Mouse (Mus musculus): ENCODE measurements around the gene Olfr1008. TPM values are rescaled to one million over a fixed set of nuclear protein-coding genes. Genes with fewer than 3 reads are reported as not detected.
"Not testable (repeated sequence)": the region's sequence is repeated elsewhere in the genome, so short reads cannot be mapped to it uniquely, and the experiment has no call there.

Olfr1008 gene
- not detected in 2 replicates for polyA plus RNA-seq (2016; fragmentation: Nextera tagmentation; extraction: Ambion mirVana)

DNA sequence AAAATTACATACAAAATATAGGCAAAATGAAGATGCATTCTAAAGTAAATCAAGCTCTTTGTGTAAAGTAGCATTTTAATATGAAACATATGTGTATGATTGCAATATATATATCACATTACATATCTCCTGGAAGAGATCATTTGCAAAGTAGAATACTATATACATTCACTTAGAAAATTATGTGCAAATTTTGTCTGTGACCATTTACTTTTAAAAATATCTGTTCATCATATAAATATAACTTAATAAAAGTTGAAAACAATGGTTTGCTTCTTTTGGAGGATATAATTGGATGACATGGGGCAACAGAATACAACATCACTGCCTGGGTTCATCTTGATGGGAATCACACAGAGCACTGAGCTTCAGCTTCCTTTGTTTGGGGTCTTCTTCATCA, at the start of gene Olfr1008:
Gene Olfr1008 (plus strand): TSS at position 301 of the 400 bp plus-strand sequence.
- H3K27ac ChIP-seq = no peak within 1 kb of the TSS
- H3K4me2 ChIP-seq (replicated peaks) = no peak within 1 kb of the TSS
- H3K36me3 ChIP-seq = no peaks in the 10 kb centered on the region
- ATAC-seq (ENCODE audit: low FRiP score) = no peak
- H3K27me3 ChIP-seq = no peaks in the 10 kb centered on the region
- H3K9me3 ChIP-seq (replicated peaks) = 0 out of 2 replicates have a peak, but pooled peaks cover 2% of the 10 kb centered on the region
- no peaks in the 10 kb centered on the region for H3K4me1 ChIP-seq
- no peak within 1 kb of the TSS for H3K4me3 ChIP-seq
- H3K9ac ChIP-seq = no peak within 1 kb of the TSS

DNA sequence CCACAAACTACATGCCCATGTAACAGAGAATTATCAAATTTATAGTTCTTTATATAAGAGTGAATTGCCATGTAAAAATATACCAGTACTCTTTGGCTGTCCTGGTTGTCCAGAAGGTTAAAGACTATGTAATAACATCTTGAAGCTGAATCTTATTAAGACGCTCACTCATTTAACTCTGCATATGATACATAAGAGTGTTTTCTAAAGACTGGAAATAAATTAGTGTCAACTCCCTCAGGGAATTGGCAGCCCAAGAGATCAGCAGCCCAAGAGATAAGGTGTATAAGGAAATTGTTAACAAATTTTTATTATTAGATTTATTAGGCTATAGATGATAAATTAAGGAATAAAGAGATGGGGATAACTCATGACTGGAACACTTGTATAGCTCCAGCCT, 38.6 kb upstream of the Olfr1008 start, which contains the start of gene Olfr1002:
Gene Olfr1002 (minus strand): TSS at position 101 of the 400 bp plus-strand sequence.
- Histone ChIP-seq H3K27ac (no peak within 1 kb of the TSS), H3K27me3 (no peaks in the 10 kb centered on the region), H3K36me3 (no peaks in the 10 kb centered on the region), H3K4me1 (no peaks in the 10 kb centered on the region), H3K9me3 (replicated peaks) (no peaks in the 10 kb centered on the region), H3K4me3 (no peak within 1 kb of the TSS), H3K4me2 (replicated peaks) (no peak within 1 kb of the TSS), H3K9ac (no peak within 1 kb of the TSS)
- WGBS = 89% methylated on average over 1 of the region's 1 CpGs
- ATAC-seq (ENCODE audit: low FRiP score) = no peak

DNA sequence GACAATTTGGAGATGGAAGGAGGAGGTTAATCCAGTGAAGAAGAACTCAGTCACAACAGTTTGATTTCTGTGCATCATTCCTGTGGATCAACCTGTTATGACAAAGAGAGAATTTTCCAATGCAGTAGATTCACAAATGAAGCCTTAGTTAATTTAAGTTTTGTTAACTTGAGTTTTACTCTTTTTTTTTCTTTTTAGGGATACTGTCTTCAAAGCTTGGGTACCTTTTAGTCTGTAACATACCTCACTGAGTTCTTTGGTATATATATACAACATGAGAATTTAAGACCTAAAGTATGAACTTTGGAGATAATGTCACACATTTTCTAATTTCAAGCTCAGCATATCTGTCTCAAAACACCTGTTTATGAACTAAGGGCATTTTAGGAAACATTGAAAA, 24.9 kb upstream of the Olfr1008 start, which contains the start of gene Olfr154:
Gene Olfr154 (minus strand): TSS at position 101 of the 400 bp plus-strand sequence.
- H3K27me3 ChIP-seq; H3K9ac ChIP-seq; ATAC-seq (ENCODE audit: low FRiP score); H3K9me3 ChIP-seq (replicated peaks); H3K4me1 ChIP-seq; H3K4me3 ChIP-seq; H3K36me3 ChIP-seq; H3K4me2 ChIP-seq (replicated peaks); H3K27ac ChIP-seq: not testable (repeated sequence)

- H3K4me3 ChIP-seq = no peak within 1 kb of the TSS
- no peak for ATAC-seq (ENCODE audit: low FRiP score)
- no peak within 1 kb of the TSS for H3K4me2 ChIP-seq (replicated peaks)
- H3K9ac ChIP-seq = no peak within 1 kb of the TSS
- no peak within 1 kb of the TSS for H3K27ac ChIP-seq
- no peaks in the 10 kb centered on the region for H3K36me3 ChIP-seq
- H3K27me3 ChIP-seq = no peaks in the 10 kb centered on the region
- H3K4me1 ChIP-seq = no peaks in the 10 kb centered on the region
- no peaks in the 10 kb centered on the region for H3K9me3 ChIP-seq (replicated peaks)
Observed at GRCm38 (mm10) chr2:85678667-85679066, 10.6 kb upstream of the Olfr1008 start, which contains the start of gene Olfr1006. Gene Olfr1006, minus strand, starts transcription at chr2:85678767.

- not testable (repeated sequence) for H3K27ac ChIP-seq; H3K4me3 ChIP-seq; ATAC-seq (ENCODE audit: low FRiP score); H3K36me3 ChIP-seq; H3K4me2 ChIP-seq (replicated peaks); H3K27me3 ChIP-seq; H3K9ac ChIP-seq; H3K4me1 ChIP-seq; H3K9me3 ChIP-seq (replicated peaks)
- 79% methylated on average over 2 of the region's 2 CpGs for WGBS
Observed at GRCm38 (mm10) chr2:85710680-85711079, 21.4 kb downstream of the Olfr1008 start.

DNA sequence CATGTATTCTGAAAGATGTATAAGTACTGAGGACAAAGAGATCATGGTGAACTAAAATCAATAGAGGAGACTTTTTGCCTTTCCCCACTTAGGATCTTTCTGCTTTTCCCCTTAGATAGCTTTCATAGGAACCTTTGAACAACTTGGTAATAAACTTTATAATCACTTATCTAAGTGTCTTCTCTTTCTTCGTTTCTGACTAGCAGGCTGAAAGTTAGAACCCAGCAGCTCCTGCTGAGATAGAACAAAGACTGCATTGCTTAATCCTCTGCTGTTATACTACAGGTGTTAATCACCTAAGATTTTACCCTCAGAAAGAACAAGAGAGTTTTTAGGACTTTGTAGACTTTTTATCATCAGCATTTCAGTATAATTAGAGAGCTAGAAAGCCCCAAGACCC, 21.9 kb downstream of the Olfr1008 start:
- H3K4me3 ChIP-seq = no peak overlapping the region

GRCm38 (mm10) chr2:85715119-85715518, 25.9 kb downstream of the Olfr1008 start, which contains the start of gene Olfr1009:
Gene Olfr1009, plus strand, starts transcription at chr2:85715419.
- no peak within 1 kb of the TSS for H3K4me3 ChIP-seq
- no peak within 1 kb of the TSS for H3K27ac ChIP-seq
- no peak within 1 kb of the TSS for H3K9ac ChIP-seq
- H3K4me1 ChIP-seq = no peaks in the 10 kb centered on the region
- 91% methylated on average over 1 of the region's 1 CpGs for WGBS
- H3K4me2 ChIP-seq (replicated peaks) = no peak within 1 kb of the TSS
- no peaks in the 10 kb centered on the region for H3K27me3 ChIP-seq
- ATAC-seq (ENCODE audit: low FRiP score) = no peak
- no peaks in the 10 kb centered on the region for H3K36me3 ChIP-seq
- no peaks in the 10 kb centered on the region for H3K9me3 ChIP-seq (replicated peaks)

More for the DNA sequence above, 21.9 kb downstream of the Olfr1008 start:
- no peak overlapping the region for H3K9ac ChIP-seq
- ATAC-seq (ENCODE audit: low FRiP score) = no peak
- H3K4me1 ChIP-seq = no peaks in the 10 kb centered on the region
- no peaks in the 10 kb centered on the region for H3K27me3 ChIP-seq
- no peaks in the 10 kb centered on the region for H3K36me3 ChIP-seq
- 54% methylated on average over 1 of the region's 1 CpGs for WGBS
- H3K9me3 ChIP-seq (replicated peaks) = no peaks in the 10 kb centered on the region
- no peak overlapping the region for H3K4me2 ChIP-seq (replicated peaks)
- no peak overlapping the region for H3K27ac ChIP-seq

DNA sequence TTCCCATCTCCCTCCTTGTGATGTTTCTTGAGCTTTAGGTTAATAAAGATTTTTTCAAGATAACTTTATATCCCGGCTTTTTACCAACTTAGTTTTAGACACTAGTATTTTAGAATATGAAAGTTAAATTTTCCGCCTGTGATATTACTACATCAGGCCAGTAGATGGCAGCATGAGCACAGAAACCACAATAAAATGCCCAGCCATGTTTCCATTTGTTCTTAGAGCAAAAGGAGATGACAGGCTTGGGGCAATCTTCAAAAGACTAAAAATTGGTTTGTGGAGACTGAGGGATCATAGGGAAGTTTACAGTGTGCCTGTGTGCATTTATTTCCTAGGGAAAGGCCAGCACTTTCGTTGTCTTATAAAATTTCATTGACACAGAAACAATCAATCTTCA, 36.6 kb downstream of the Olfr1008 start:
- no peak overlapping the region for H3K9ac ChIP-seq
- H3K9me3 ChIP-seq (replicated peaks) = no peaks in the 10 kb centered on the region
- H3K36me3 ChIP-seq = no peaks in the 10 kb centered on the region
- WGBS = 20% methylated on average over 3 of the region's 3 CpGs
- no peak overlapping the region for H3K4me3 ChIP-seq
- H3K4me1 ChIP-seq = no peaks in the 10 kb centered on the region
- H3K27ac ChIP-seq = no peak overlapping the region
- no peak for ATAC-seq (ENCODE audit: low FRiP score)
- H3K27me3 ChIP-seq = no peaks in the 10 kb centered on the region
- H3K4me2 ChIP-seq (replicated peaks) = no peak overlapping the region

Other genes with a start within 250 kb of the Olfr1008 start
- gene Olfr995, start 245.8 kb upstream of the Olfr1008 start, polyA plus RNA-seq (2016; fragmentation: Nextera tagmentation; extraction: Ambion mirVana) = not detected in 2 replicates
- gene 4833423E24Rik, start 170.4 kb upstream of the Olfr1008 start, polyA plus RNA-seq (2016; fragmentation: Nextera tagmentation; extraction: Ambion mirVana) = 0.09 TPM in 1 of 2 replicates, not detected in the other
- not detected in 2 replicates for gene Olfr996, start 110.2 kb upstream of the Olfr1008 start, polyA plus RNA-seq (2016; fragmentation: Nextera tagmentation; extraction: Ambion mirVana)
- gene Olfr998, start 100.5 kb upstream of the Olfr1008 start, polyA plus RNA-seq (2016; fragmentation: Nextera tagmentation; extraction: Ambion mirVana) = not detected in 2 replicates
- gene Olfr1000, start 77.5 kb upstream of the Olfr1008 start, polyA plus RNA-seq (2016; fragmentation: Nextera tagmentation; extraction: Ambion mirVana) = not detected in 2 replicates
- not detected in 2 replicates for gene Olfr1002, start 38.7 kb upstream of the Olfr1008 start, polyA plus RNA-seq (2016; fragmentation: Nextera tagmentation; extraction: Ambion mirVana)
- gene Olfr154, start 25.0 kb upstream of the Olfr1008 start, polyA plus RNA-seq (2016; fragmentation: Nextera tagmentation; extraction: Ambion mirVana) = not detected in 2 replicates
- not detected in 2 replicates for gene Olfr1006, start 10.7 kb upstream of the Olfr1008 start, polyA plus RNA-seq (2016; fragmentation: Nextera tagmentation; extraction: Ambion mirVana)
- gene Olfr1009, start 26.0 kb downstream of the Olfr1008 start, polyA plus RNA-seq (2016; fragmentation: Nextera tagmentation; extraction: Ambion mirVana) = not detected in 2 replicates
- gene Olfr1012, start 73.3 kb downstream of the Olfr1008 start, polyA plus RNA-seq (2016; fragmentation: Nextera tagmentation; extraction: Ambion mirVana) = not detected in 2 replicates
- not detected in 2 replicates for gene Olfr1013, start 77.7 kb downstream of the Olfr1008 start, polyA plus RNA-seq (2016; fragmentation: Nextera tagmentation; extraction: Ambion mirVana)
- not detected in 2 replicates for gene Olfr1014, start 83.3 kb downstream of the Olfr1008 start, polyA plus RNA-seq (2016; fragmentation: Nextera tagmentation; extraction: Ambion mirVana)
- gene Olfr1015, start 92.6 kb downstream of the Olfr1008 start, polyA plus RNA-seq (2016; fragmentation: Nextera tagmentation; extraction: Ambion mirVana) = not detected in 2 replicates
- gene Olfr1016, start 113.1 kb downstream of the Olfr1008 start, polyA plus RNA-seq (2016; fragmentation: Nextera tagmentation; extraction: Ambion mirVana) = not detected in 2 replicates
- not detected in 2 replicates for gene Olfr1018, start 129.0 kb downstream of the Olfr1008 start, polyA plus RNA-seq (2016; fragmentation: Nextera tagmentation; extraction: Ambion mirVana)
- gene Olfr1019, start 156.1 kb downstream of the Olfr1008 start, polyA plus RNA-seq (2016; fragmentation: Nextera tagmentation; extraction: Ambion mirVana) = not detected in 2 replicates
- gene Olfr1020, start 157.6 kb downstream of the Olfr1008 start, polyA plus RNA-seq (2016; fragmentation: Nextera tagmentation; extraction: Ambion mirVana) = not detected in 2 replicates
- not detected in 2 replicates for gene Olfr1022, start 179.2 kb downstream of the Olfr1008 start, polyA plus RNA-seq (2016; fragmentation: Nextera tagmentation; extraction: Ambion mirVana)
- not detected in 2 replicates for gene Olfr1023, start 196.2 kb downstream of the Olfr1008 start, polyA plus RNA-seq (2016; fragmentation: Nextera tagmentation; extraction: Ambion mirVana)
- gene Olfr1024, start 215.6 kb downstream of the Olfr1008 start, polyA plus RNA-seq (2016; fragmentation: Nextera tagmentation; extraction: Ambion mirVana) = not detected in 2 replicates
- gene Olfr1025-ps1, start 225.8 kb downstream of the Olfr1008 start, polyA plus RNA-seq (2016; fragmentation: Nextera tagmentation; extraction: Ambion mirVana) = not detected in 2 replicates
- gene Olfr1026, start 232.1 kb downstream of the Olfr1008 start, polyA plus RNA-seq (2016; fragmentation: Nextera tagmentation; extraction: Ambion mirVana) = not detected in 2 replicates

Measured in hindbrain, embryonic 12.5 days (tissue).